Mouse (Mus musculus) lung, postnatal 0 days (tissue): ENCODE measurements at regions not wholly inside any gene's neighbourhood (a gene's known extent, or its start where the extent isn't known, plus 50 kb on each side); places are given as distances from the start of the nearest gene placed in this dataset.

ENCODE experiments used
- CTCF ChIP-seq: IDR thresholded peaks from 2 replicates; pipeline ENCODE4 v1.5.1; 2016; ENCODE audit warnings: antibody characterized with exemption, mild to moderate bottlenecking
- EP300 ChIP-seq: IDR thresholded peaks from 2 replicates; pipeline ENCODE4 v1.6.1; 2016; ENCODE audit warnings: antibody characterized with exemption, mild to moderate bottlenecking, control low read depth

- no peak for TF ChIP-seq CTCF
- 0 out of 2 replicates have a peak, but pooled peaks have one; percentile 47 for TF ChIP-seq EP300
These were observed 62.7 kb upstream of the Mark1 start for GRCm38 (mm10) chr1:185062103-185062502.
